Mouse (Mus musculus): ENCODE data around the gene Gm20388. TPM values are rescaled to one million over a fixed set of nuclear protein-coding genes. Genes with fewer than 3 reads are reported as not detected.
A peak's percentile ranks its signal among the peaks of the same experiment; 100 is the strongest.

Gene Gm20388
- polyA plus RNA-seq, 1 experiment from 2014 or later, result not detected

- TF ChIP-seq CTCF (IDR thresholded peaks at IDR 0.05; ENCODE audit: low read depth) (no peak), EP300 (optimal IDR thresholded peaks at IDR 0.05) (no peak)
- no peak overlapping the region for H3K27ac ChIP-seq (replicated peaks)
- H3K4me2 ChIP-seq (replicated peaks; ENCODE audit: low read depth), result no peak overlapping the region
- no peaks in the 10 kb centered on the region for H3K4me1 ChIP-seq (replicated peaks; ENCODE audit: control insufficient read depth, insufficient read depth)
- no peak overlapping the region for H3K4me3 ChIP-seq (ENCODE audit: low read depth, low read length)
- ATAC-seq (ENCODE audit: low FRiP score, low TSS enrichment), result no peak
- no peaks in the 10 kb centered on the region for H3K27me3 ChIP-seq (ENCODE audit: control insufficient read depth, insufficient read depth, low read length)
- H3K9ac ChIP-seq (ENCODE audit: low read length), result no peak overlapping the region
- H3K36me3 ChIP-seq (ENCODE audit: control insufficient read depth, insufficient read depth, low read length), result no peaks in the 10 kb centered on the region
- 71% methylated on average over 5 of the region's 5 CpGs for WGBS
- DNase-seq (ENCODE audit: low spot score), result no peak
- H3K9me3 ChIP-seq (ENCODE audit: control insufficient read depth, low read length), result no peaks in the 10 kb centered on the region
Observed at GRCm38 (mm10) chr8:119986174-119986573, 75.5 kb downstream of the Gm20388 start.

- Histone ChIP-seq H3K4me2 (replicated peaks; ENCODE audit: low read depth) (no peak overlapping the region), H3K36me3 (ENCODE audit: control insufficient read depth, insufficient read depth, low read length) (no peaks in the 10 kb centered on the region), H3K27me3 (ENCODE audit: control insufficient read depth, insufficient read depth, low read length) (no peaks in the 10 kb centered on the region), H3K4me3 (ENCODE audit: low read depth, low read length) (no peak overlapping the region), H3K27ac (replicated peaks) (no peak overlapping the region), H3K9me3 (ENCODE audit: control insufficient read depth, low read length) (no peaks in the 10 kb centered on the region), H3K4me1 (replicated peaks; ENCODE audit: control insufficient read depth, insufficient read depth) (no peaks in the 10 kb centered on the region), H3K9ac (ENCODE audit: low read length) (no peak overlapping the region)
- 55% methylated on average over 15 of the region's 15 CpGs for WGBS
- no peak for ATAC-seq (ENCODE audit: low FRiP score, low TSS enrichment)
- no peak for DNase-seq (ENCODE audit: low spot score)
- TF ChIP-seq EP300 (optimal IDR thresholded peaks at IDR 0.05) (no peak), CTCF (IDR thresholded peaks at IDR 0.05; ENCODE audit: low read depth) (no peak)
Observed at GRCm38 (mm10) chr8:119988087-119988486, 77.4 kb downstream of the Gm20388 start.

GRCm38 (mm10) chr8:119992249-119992648 lies 81.6 kb downstream of the Gm20388 start, which contains the start of gene Crispld2:
Gene Crispld2 (plus strand): TSS chr8:119992438.
- WGBS, result under 1% methylated on average over 25 of the region's 25 CpGs
- TF ChIP-seq CTCF (IDR thresholded peaks at IDR 0.05; ENCODE audit: low read depth) (peak; percentile 63), EP300 (optimal IDR thresholded peaks at IDR 0.05) (no peak)
- peak; percentile 75 for DNase-seq (ENCODE audit: low spot score)
- H3K4me3 ChIP-seq (ENCODE audit: low read depth, low read length), result peak within 1 kb of the TSS; percentile 48
- H3K9me3 ChIP-seq (ENCODE audit: control insufficient read depth, low read length), result no peaks in the 10 kb centered on the region
- peak within 1 kb of the TSS; percentile 64 for H3K9ac ChIP-seq (ENCODE audit: low read length)
- H3K36me3 ChIP-seq (ENCODE audit: control insufficient read depth, insufficient read depth, low read length), result no peaks in the 10 kb centered on the region
- no peaks in the 10 kb centered on the region for H3K4me1 ChIP-seq (replicated peaks; ENCODE audit: control insufficient read depth, insufficient read depth)
- peak within 1 kb of the TSS; percentile 40 for H3K27ac ChIP-seq (replicated peaks)
- peak; percentile 85 for ATAC-seq (ENCODE audit: low FRiP score, low TSS enrichment)
- H3K27me3 ChIP-seq (ENCODE audit: control insufficient read depth, insufficient read depth, low read length), result no peaks in the 10 kb centered on the region
- peak within 1 kb of the TSS; percentile 54 for H3K4me2 ChIP-seq (replicated peaks; ENCODE audit: low read depth)

- H3K4me1 ChIP-seq (replicated peaks; ENCODE audit: control insufficient read depth, insufficient read depth), result no peaks in the 10 kb centered on the region
- WGBS, result 39% methylated on average over 7 of the region's 7 CpGs
- peak overlapping the region; percentile 45 for H3K9ac ChIP-seq (ENCODE audit: low read length)
- no peak for DNase-seq (ENCODE audit: low spot score)
- H3K27me3 ChIP-seq (ENCODE audit: control insufficient read depth, insufficient read depth, low read length), result no peaks in the 10 kb centered on the region
- H3K4me2 ChIP-seq (replicated peaks; ENCODE audit: low read depth), result peak overlapping the region; percentile 54
- peak overlapping the region; percentile 48 for H3K4me3 ChIP-seq (ENCODE audit: low read depth, low read length)
- TF ChIP-seq EP300 (optimal IDR thresholded peaks at IDR 0.05), result no peak
- TF ChIP-seq CTCF (IDR thresholded peaks at IDR 0.05; ENCODE audit: low read depth), result no peak
- no peak for ATAC-seq (ENCODE audit: low FRiP score, low TSS enrichment)
- H3K36me3 ChIP-seq (ENCODE audit: control insufficient read depth, insufficient read depth, low read length), result no peaks in the 10 kb centered on the region
- H3K9me3 ChIP-seq (ENCODE audit: control insufficient read depth, low read length), result no peaks in the 10 kb centered on the region
- no peak overlapping the region for H3K27ac ChIP-seq (replicated peaks)
Observed at GRCm38 (mm10) chr8:119994114-119994513, 83.5 kb downstream of the Gm20388 start.

GRCm38 (mm10) chr8:119994556-119994955 lies 83.9 kb downstream of the Gm20388 start:
- H3K4me3 ChIP-seq (ENCODE audit: low read depth, low read length), result peak overlapping the region; percentile 48
- peak overlapping the region; percentile 45 for H3K9ac ChIP-seq (ENCODE audit: low read length)
- peak overlapping the region; percentile 54 for H3K4me2 ChIP-seq (replicated peaks; ENCODE audit: low read depth)
- H3K27ac ChIP-seq (replicated peaks), result no peak overlapping the region
- DNase-seq (ENCODE audit: low spot score), result no peak
- H3K36me3 ChIP-seq (ENCODE audit: control insufficient read depth, insufficient read depth, low read length), result no peaks in the 10 kb centered on the region
- no peak for TF ChIP-seq EP300 (optimal IDR thresholded peaks at IDR 0.05)
- TF ChIP-seq CTCF (IDR thresholded peaks at IDR 0.05; ENCODE audit: low read depth), result no peak
- ATAC-seq (ENCODE audit: low FRiP score, low TSS enrichment), result no peak
- H3K4me1 ChIP-seq (replicated peaks; ENCODE audit: control insufficient read depth, insufficient read depth), result no peaks in the 10 kb centered on the region
- H3K9me3 ChIP-seq (ENCODE audit: control insufficient read depth, low read length), result no peaks in the 10 kb centered on the region
- WGBS, result 37% methylated on average over 6 of the region's 6 CpGs
- no peaks in the 10 kb centered on the region for H3K27me3 ChIP-seq (ENCODE audit: control insufficient read depth, insufficient read depth, low read length)

GRCm38 (mm10) chr8:119997266-119997665 lies 86.6 kb downstream of the Gm20388 start:
- Histone ChIP-seq H3K4me2 (replicated peaks; ENCODE audit: low read depth) (no peak overlapping the region), H3K4me1 (replicated peaks; ENCODE audit: control insufficient read depth, insufficient read depth) (no peaks in the 10 kb centered on the region), H3K9ac (ENCODE audit: low read length) (no peak overlapping the region), H3K27ac (replicated peaks) (no peak overlapping the region), H3K9me3 (ENCODE audit: control insufficient read depth, low read length) (no peaks in the 10 kb centered on the region), H3K4me3 (ENCODE audit: low read depth, low read length) (no peak overlapping the region), H3K27me3 (ENCODE audit: control insufficient read depth, insufficient read depth, low read length) (no peaks in the 10 kb centered on the region), H3K36me3 (ENCODE audit: control insufficient read depth, insufficient read depth, low read length) (no peaks in the 10 kb centered on the region)
- 77% methylated on average over 4 of the region's 4 CpGs for WGBS
- ATAC-seq (ENCODE audit: low FRiP score, low TSS enrichment) (no peak), DNase-seq (ENCODE audit: low spot score) (no peak)
- TF ChIP-seq EP300 (optimal IDR thresholded peaks at IDR 0.05), result no peak
- TF ChIP-seq CTCF (IDR thresholded peaks at IDR 0.05; ENCODE audit: low read depth), result no peak
